Mouse (Mus musculus): ENCODE measurements around the gene St5. TPM values are rescaled to one million over a fixed set of nuclear protein-coding genes. Genes with fewer than 3 reads are reported as not detected.

Gene St5
- polyA plus RNA-seq, 1 experiment from 2014 or later: 30.4 TPM

- peaks cover 43% of the 10 kb centered on the region for H3K4me1 ChIP-seq (replicated peaks)
- H3K4me2 ChIP-seq: no peak overlapping the region
- peak overlapping the region; percentile 65 for H3K27ac ChIP-seq
- 45% methylated on average over 8 of the region's 8 CpGs for WGBS
- H3K4me3 ChIP-seq: no peak overlapping the region
- H3K27me3 ChIP-seq: no peaks in the 10 kb centered on the region
- H3K36me3 ChIP-seq: no peaks in the 10 kb centered on the region
- ATAC-seq (replicated peaks; ENCODE audit: insufficient number of reproducible peaks, insufficient read depth, low FRiP score, low read depth): no peak
- no peaks in the 10 kb centered on the region for H3K9me3 ChIP-seq (replicated peaks)
- H3K9ac ChIP-seq: no peak overlapping the region
Observed at GRCm38 (mm10) chr7:109561466-109562153, 141.8 kb downstream of the St5 start.

GRCm38 (mm10) chr7:109559536-109559935 is 143.9 kb downstream of the St5 start:
- 16% methylated on average over 6 of the region's 6 CpGs for WGBS
- no peaks in the 10 kb centered on the region; the same call in 1 of the 2 replicates for H3K36me3 ChIP-seq
- H3K27ac ChIP-seq: peak overlapping the region; percentile 78
- no peak overlapping the region for H3K4me2 ChIP-seq
- no peaks in the 10 kb centered on the region for H3K27me3 ChIP-seq
- peak overlapping the region; percentile 16; the same call in 1 of the 2 replicates for H3K9ac ChIP-seq
- peaks cover 43% of the 10 kb centered on the region for H3K4me1 ChIP-seq (replicated peaks)
- peak; percentile 81 for ATAC-seq (replicated peaks; ENCODE audit: insufficient number of reproducible peaks, insufficient read depth, low FRiP score, low read depth)
- H3K4me3 ChIP-seq: no peak overlapping the region
- H3K9me3 ChIP-seq (replicated peaks): no peaks in the 10 kb centered on the region

DNA sequence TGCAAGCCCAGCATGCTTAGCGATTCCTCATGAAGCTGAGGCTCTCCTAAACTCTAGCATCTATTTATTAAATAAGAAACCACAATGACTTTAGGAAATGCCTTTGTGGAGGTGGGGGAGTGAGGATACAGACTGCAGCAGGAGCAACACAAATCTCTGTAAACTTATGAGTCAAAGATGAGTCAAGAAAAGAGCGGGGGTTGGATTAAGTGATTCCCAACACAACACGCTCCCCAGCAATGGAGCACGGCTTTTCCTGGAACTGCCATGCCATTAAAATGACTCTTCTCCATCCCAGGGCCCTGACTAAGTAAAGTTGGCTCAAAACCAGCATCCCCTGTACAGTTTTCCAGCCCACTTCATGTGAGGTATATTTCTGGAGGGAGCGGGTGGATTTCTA is 156.7 kb downstream of the St5 start:
- no peak overlapping the region for H3K4me3 ChIP-seq
- no peaks in the 10 kb centered on the region for H3K9me3 ChIP-seq (replicated peaks)
- no peaks in the 10 kb centered on the region for H3K27me3 ChIP-seq
- peaks cover 10% of the 10 kb centered on the region for H3K36me3 ChIP-seq
- H3K9ac ChIP-seq: no peak overlapping the region
- H3K27ac ChIP-seq: no peak overlapping the region
- ATAC-seq (replicated peaks; ENCODE audit: insufficient number of reproducible peaks, insufficient read depth, low FRiP score, low read depth): no peak
- H3K4me2 ChIP-seq: no peak overlapping the region
- peaks cover 29% of the 10 kb centered on the region for H3K4me1 ChIP-seq (replicated peaks)
- 81% methylated on average over 5 of the region's 5 CpGs for WGBS

DNA sequence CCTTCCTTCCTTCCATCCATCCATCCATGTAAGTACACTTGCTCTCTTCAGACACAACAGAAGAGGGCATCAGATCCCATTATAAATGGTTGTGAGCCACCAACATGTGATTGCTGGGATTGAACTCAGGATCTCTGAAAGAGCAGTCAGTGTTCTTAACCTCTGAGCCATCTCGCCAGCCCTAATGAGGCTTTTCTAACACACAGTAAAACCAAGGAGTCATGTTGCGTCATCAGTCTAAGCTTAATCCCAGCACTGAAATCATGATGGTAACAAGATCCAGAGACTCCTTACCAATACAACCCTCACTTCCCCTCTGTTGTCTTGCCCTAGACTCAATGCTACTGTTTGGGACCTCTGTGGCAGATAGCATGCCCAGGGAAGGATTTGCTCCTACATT is 157.2 kb downstream of the St5 start:
- Histone ChIP-seq H3K4me2 (no peak overlapping the region), H3K27ac (no peak overlapping the region), H3K9me3 (replicated peaks) (no peaks in the 10 kb centered on the region), H3K36me3 (peaks cover 11% of the 10 kb centered on the region), H3K9ac (no peak overlapping the region), H3K27me3 (no peaks in the 10 kb centered on the region), H3K4me1 (replicated peaks) (peaks cover 29% of the 10 kb centered on the region), H3K4me3 (no peak overlapping the region)
- no peak for ATAC-seq (replicated peaks; ENCODE audit: insufficient number of reproducible peaks, insufficient read depth, low FRiP score, low read depth)
- WGBS: 88% methylated on average over 2 of the region's 2 CpGs

DNA sequence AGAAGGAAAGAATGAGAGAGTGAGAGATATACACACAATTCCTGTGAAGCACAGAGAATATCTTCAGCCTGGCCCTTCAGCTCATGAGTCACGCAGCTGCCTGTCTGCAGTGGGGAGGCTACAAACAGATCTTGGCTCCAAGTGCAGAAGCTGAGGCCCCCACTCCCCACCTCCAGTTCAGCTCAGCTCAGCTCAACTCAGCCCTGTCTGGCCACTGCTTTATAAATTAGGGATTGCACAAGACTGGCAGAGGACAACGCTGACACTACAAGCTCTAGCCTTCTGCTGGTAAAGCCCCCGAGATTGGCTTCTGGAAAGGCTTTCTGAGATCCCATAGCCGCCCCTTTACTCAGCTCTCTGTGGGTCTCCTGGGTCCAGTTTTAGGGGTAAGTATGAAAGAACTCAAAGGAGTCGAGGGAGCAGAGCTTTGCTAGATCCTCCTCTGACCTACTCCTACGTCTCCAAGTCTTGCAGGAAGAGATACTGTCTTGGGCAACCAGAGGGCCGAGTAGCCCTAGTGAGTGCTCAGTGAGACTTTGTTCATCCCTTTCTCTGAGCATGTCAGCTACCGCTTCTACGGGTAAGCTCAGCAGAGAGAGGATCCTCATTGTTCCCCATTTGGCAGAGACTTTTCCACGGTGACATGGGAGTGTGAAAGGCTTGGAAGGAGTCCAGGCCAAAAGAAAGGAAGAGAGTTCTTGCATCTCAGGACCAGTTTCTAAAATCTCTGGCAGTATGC is 158.0 kb downstream of the St5 start:
- Histone ChIP-seq H3K4me1 (replicated peaks) (peaks cover 23% of the 10 kb centered on the region), H3K27me3 (no peaks in the 10 kb centered on the region), H3K4me3 (no peak overlapping the region), H3K4me2 (no peak overlapping the region), H3K36me3 (peaks cover 19% of the 10 kb centered on the region), H3K27ac (peak overlapping the region; percentile 60), H3K9ac (no peak overlapping the region), H3K9me3 (replicated peaks) (no peaks in the 10 kb centered on the region)
- 61% methylated on average over 10 of the region's 10 CpGs for WGBS
- no peak for ATAC-seq (replicated peaks; ENCODE audit: insufficient number of reproducible peaks, insufficient read depth, low FRiP score, low read depth)

DNA sequence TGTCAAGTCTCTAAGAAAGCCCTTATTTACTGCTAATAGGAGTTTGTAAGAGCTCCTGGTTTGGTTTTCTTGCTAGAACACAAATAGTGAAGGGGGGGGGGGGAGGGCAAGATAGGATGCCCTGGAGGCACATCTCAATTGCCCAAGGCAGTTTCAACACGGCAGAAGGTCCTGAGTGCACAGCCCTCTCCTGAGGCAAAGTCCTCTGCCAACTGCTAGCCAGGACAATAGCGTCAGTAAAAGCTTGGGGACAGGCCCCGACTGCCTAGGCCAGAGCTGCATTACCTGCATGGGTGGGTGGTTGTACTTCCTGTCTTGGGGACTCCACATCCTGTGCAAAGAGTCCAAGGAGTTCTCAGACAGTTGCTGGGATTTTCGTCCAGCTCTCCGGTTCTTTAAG is 158.6 kb downstream of the St5 start:
- no peak overlapping the region for H3K9ac ChIP-seq
- H3K4me1 ChIP-seq (replicated peaks): peaks cover 22% of the 10 kb centered on the region
- no peak overlapping the region for H3K4me2 ChIP-seq
- H3K27me3 ChIP-seq: no peaks in the 10 kb centered on the region
- H3K9me3 ChIP-seq (replicated peaks): no peaks in the 10 kb centered on the region
- WGBS: 63% methylated on average over 5 of the region's 5 CpGs
- peak overlapping the region; percentile 60 for H3K27ac ChIP-seq
- no peak overlapping the region for H3K4me3 ChIP-seq
- no peak for ATAC-seq (replicated peaks; ENCODE audit: insufficient number of reproducible peaks, insufficient read depth, low FRiP score, low read depth)
- H3K36me3 ChIP-seq: peaks cover 21% of the 10 kb centered on the region

DNA sequence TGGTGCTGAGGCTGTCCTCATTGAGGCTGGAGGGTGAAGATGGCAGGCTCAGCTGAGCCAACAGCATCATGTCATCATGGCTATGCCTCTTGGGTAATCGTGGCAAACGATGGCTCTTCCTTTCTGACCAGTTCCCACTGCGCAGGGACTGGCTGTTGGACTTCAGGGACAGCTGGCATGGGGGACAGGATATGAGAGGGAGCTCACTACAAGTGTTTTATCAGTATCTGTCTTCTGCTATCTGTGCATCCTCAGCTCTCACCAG is 161.1 kb downstream of the St5 start:
- Histone ChIP-seq H3K27ac (peak overlapping the region; percentile 51), H3K4me3 (no peak overlapping the region), H3K36me3 (peaks cover 33% of the 10 kb centered on the region), H3K9ac (no peak overlapping the region), H3K4me2 (no peak overlapping the region), H3K27me3 (no peaks in the 10 kb centered on the region), H3K4me1 (replicated peaks) (peaks cover 18% of the 10 kb centered on the region), H3K9me3 (replicated peaks) (no peaks in the 10 kb centered on the region)
- no peak for ATAC-seq (replicated peaks; ENCODE audit: insufficient number of reproducible peaks, insufficient read depth, low FRiP score, low read depth)
- 71% methylated on average over 3 of the region's 3 CpGs for WGBS

GRCm38 (mm10) chr7:109541609-109542363 is 161.6 kb downstream of the St5 start:
- peaks cover 22% of the 10 kb centered on the region for H3K4me1 ChIP-seq (replicated peaks)
- peaks cover 33% of the 10 kb centered on the region for H3K36me3 ChIP-seq
- no peaks in the 10 kb centered on the region for H3K27me3 ChIP-seq
- ATAC-seq (replicated peaks; ENCODE audit: insufficient number of reproducible peaks, insufficient read depth, low FRiP score, low read depth): 0 out of 2 replicates have a peak, but pooled peaks have one; percentile 9
- no peak overlapping the region for H3K4me2 ChIP-seq
- no peak overlapping the region for H3K4me3 ChIP-seq
- H3K9ac ChIP-seq: no peak overlapping the region
- H3K9me3 ChIP-seq (replicated peaks): no peaks in the 10 kb centered on the region
- WGBS: 69% methylated on average over 10 of the region's 10 CpGs
- H3K27ac ChIP-seq: peak overlapping the region; percentile 51

DNA sequence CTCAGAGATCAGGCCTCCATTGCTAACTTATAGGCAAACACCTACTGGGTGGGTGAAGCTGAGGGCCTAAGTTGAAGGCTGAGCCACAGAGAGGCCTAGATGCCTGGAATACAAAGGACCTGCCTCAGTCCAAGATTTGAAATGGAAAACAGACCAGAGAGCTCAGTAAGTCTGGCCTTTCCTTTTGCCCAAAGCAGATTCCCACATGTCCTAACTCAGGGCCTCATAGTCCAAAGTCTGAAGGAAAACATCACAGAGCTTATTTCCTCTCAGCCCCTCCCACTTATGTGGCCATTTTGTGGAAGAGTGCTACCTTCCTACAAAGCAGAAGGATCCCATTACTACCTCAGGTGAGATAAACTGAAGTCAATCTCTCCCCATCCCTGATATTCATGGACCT is 162.5 kb downstream of the St5 start:
- Histone ChIP-seq H3K36me3 (peaks cover 33% of the 10 kb centered on the region), H3K9me3 (replicated peaks) (no peaks in the 10 kb centered on the region), H3K4me3 (no peak overlapping the region), H3K27me3 (no peaks in the 10 kb centered on the region), H3K4me1 (replicated peaks) (peaks cover 31% of the 10 kb centered on the region), H3K4me2 (no peak overlapping the region), H3K9ac (no peak overlapping the region), H3K27ac (no peak overlapping the region)
- ATAC-seq (replicated peaks; ENCODE audit: insufficient number of reproducible peaks, insufficient read depth, low FRiP score, low read depth): no peak

DNA sequence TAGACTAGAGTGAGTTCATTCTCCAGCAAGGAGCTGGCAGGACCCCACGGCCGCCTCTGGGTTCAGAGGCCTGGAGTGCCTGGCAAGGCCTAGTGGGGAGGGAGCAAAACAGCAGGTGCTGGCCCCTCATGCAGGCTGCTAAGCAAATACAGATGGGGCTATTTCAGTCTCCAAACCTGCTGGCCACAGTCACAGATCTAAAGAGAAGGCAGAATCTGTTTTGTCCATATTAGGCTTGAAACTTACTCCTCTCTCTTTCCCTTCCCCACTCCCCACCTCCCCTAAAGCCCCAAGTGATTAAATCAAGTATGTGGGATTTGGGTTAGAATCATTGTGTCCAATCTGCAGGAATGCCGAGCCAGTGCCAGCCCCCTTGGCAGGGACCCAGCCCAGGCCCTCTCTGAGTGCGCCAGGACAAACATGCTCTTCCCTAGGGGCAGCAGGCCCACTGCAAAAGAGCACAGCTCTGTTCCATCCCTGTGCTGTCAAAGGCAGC is 166.9 kb downstream of the St5 start:
- H3K27me3 ChIP-seq: no peaks in the 10 kb centered on the region

GRCm38 (mm10) chr7:109534921-109535320 is 168.5 kb downstream of the St5 start:
- 82% methylated on average over 3 of the region's 3 CpGs for WGBS
- ATAC-seq (replicated peaks; ENCODE audit: insufficient number of reproducible peaks, insufficient read depth, low FRiP score, low read depth): no peak

More for the DNA sequence above, 166.9 kb downstream of the St5 start:
- H3K4me3 ChIP-seq: no peak overlapping the region
- H3K4me2 ChIP-seq: no peak overlapping the region
- H3K4me1 ChIP-seq (replicated peaks): peaks cover 17% of the 10 kb centered on the region
- H3K27ac ChIP-seq: peak overlapping the region; percentile 74
- 36% methylated on average over 4 of the region's 4 CpGs for WGBS
- H3K9me3 ChIP-seq (replicated peaks): no peaks in the 10 kb centered on the region
- H3K9ac ChIP-seq: no peak overlapping the region
- ATAC-seq (replicated peaks; ENCODE audit: insufficient number of reproducible peaks, insufficient read depth, low FRiP score, low read depth): peak; percentile 71
- peaks cover 48% of the 10 kb centered on the region for H3K36me3 ChIP-seq

More at GRCm38 (mm10) chr7:109534921-109535320, 168.5 kb downstream of the St5 start:
- peaks cover 46% of the 10 kb centered on the region for H3K36me3 ChIP-seq
- H3K9me3 ChIP-seq (replicated peaks): no peaks in the 10 kb centered on the region
- no peak overlapping the region for H3K4me3 ChIP-seq
- no peak overlapping the region for H3K9ac ChIP-seq
- no peaks in the 10 kb centered on the region for H3K27me3 ChIP-seq
- H3K27ac ChIP-seq: no peak overlapping the region
- peaks cover 17% of the 10 kb centered on the region for H3K4me1 ChIP-seq (replicated peaks)
- H3K4me2 ChIP-seq: no peak overlapping the region
